Mouse (Mus musculus) myocyte (in vitro differentiated cells): Measurements from ENCODE around the gene Pate1.

Experiments
- CEBPB ChIP-seq: IDR thresholded peaks from 2 replicates; pipeline ENCODE4 v1.6.1; 2011; ENCODE audit warnings: mild to moderate bottlenecking, moderate library complexity; ENCODE audit not compliant: poor library complexity, insufficient read depth, severe bottlenecking
- E2F4 ChIP-seq: IDR thresholded peaks from one replicate; pipeline ENCODE4 v1.6.1; 2011; ENCODE audit warnings: mild to moderate bottlenecking, control low read depth, moderate library complexity; ENCODE audit not compliant: insufficient read depth
- MAX ChIP-seq: IDR thresholded peaks from one replicate; pipeline ENCODE4 v1.6.1; 2011; ENCODE audit warnings: low read depth, mild to moderate bottlenecking, control low read depth
- MYOD1 ChIP-seq, 3 experiments: IDR thresholded peaks; one replicate each; pipeline ENCODE4 v1.6.1; 2011; ENCODE audit warnings: control low read depth in 2 of 3, low read depth in 2 of 3, mild to moderate bottlenecking in 2 of 3, moderate library complexity in 1 of 3; ENCODE audit not compliant: insufficient read length in 2 of 3, control insufficient read depth in 1 of 3
- POLR2A ChIP-seq: IDR thresholded peaks from one replicate; pipeline ENCODE4 v1.6.1; 2011; ENCODE audit warnings: low read depth, mild to moderate bottlenecking, control low read depth, moderate library complexity; ENCODE audit not compliant: insufficient read length
- POLR2AphosphoS2 ChIP-seq: IDR thresholded peaks from one replicate; pipeline ENCODE4 v1.6.1; 2011; ENCODE audit warnings: low read depth, control low read depth; ENCODE audit not compliant: insufficient read length
- SRF ChIP-seq: IDR thresholded peaks from one replicate; pipeline ENCODE4 v1.6.1; 2011; ENCODE audit warnings: low read depth; ENCODE audit not compliant: control insufficient read depth, insufficient read length
- USF1 ChIP-seq: IDR thresholded peaks from one replicate; pipeline ENCODE4 v1.6.1; 2011; ENCODE audit warnings: low read depth, mild to moderate bottlenecking, control low read depth, moderate library complexity

DNA sequence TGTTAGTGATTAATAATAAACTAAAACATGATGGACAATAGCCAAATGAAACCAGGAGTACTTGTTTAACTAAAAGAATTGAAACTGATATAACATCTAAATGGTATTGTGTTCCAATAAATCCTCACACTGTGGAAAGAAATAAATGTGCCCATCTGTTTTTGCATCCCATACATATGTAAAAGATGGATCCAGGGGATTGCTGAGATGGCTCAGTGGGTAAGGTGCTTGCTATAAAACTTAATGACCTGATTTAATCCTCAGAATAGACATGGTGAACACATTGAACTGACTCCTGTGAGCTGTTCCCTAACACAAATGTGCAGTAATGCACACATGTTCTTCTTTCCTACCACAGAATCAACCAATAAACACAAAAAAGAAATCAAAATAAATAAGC lies 4.7 kb upstream of the Pate1 start:
- no peak for TF ChIP-seq E2F4
- TF ChIP-seq POLR2A: no peak
- TF ChIP-seq MYOD1 (IDR thresholded peaks at IDR 0.05; ENCODE audit: control insufficient read depth in 1 of 3, insufficient read length in 2 of 3, low read depth in 2 of 3): no peak
- no peak for TF ChIP-seq USF1
- no peak for TF ChIP-seq CEBPB
- TF ChIP-seq MAX: no peak
- TF ChIP-seq POLR2AphosphoS2: no peak
- TF ChIP-seq SRF: no peak
